Mouse (Mus musculus) kidney, postnatal 25 days (tissue): ENCODE measurements at regions not wholly inside any gene's neighbourhood (a gene's known extent, or its start where the extent isn't known, plus 50 kb on each side); places are given as distances from the start of the nearest gene placed in this dataset.
A peak's percentile ranks its signal among the peaks of the same experiment; 100 is the strongest.

Experiments used
- DNase-seq, 2 experiments: peaks; one replicate each; pipeline ENCODE4 v3.0.0; 2021; ENCODE audit warnings: mixed read lengths in 2 of 2

- peak in 1 of 2 experiments; percentile 3 for DNase-seq
Measured at GRCm38 (mm10) chr19:49019426-49019825, 813.6 kb downstream of the Sorcs3 start.
